Mouse (Mus musculus): ENCODE results near the gene Abcc5. TPM values are rescaled to one million over a fixed set of nuclear protein-coding genes. Genes with fewer than 3 reads are reported as not detected.

Abcc5 gene
- polyA plus RNA-seq, 1 experiment from 2014 or later, result 55.5 TPM

GRCm38 (mm10) chr16:20422938-20423730 lies 3.1 kb downstream of the Abcc5 start:
- no peak for ATAC-seq (replicated peaks; ENCODE audit: insufficient number of reproducible peaks, insufficient read depth, low FRiP score, low read depth)
- no peak overlapping the region for H3K4me2 ChIP-seq
- H3K27me3 ChIP-seq, result no peaks in the 10 kb centered on the region
- peaks cover 20% of the 10 kb centered on the region for H3K4me1 ChIP-seq (replicated peaks)
- no peak overlapping the region for H3K27ac ChIP-seq
- 66% methylated on average over 6 of the region's 6 CpGs for WGBS
- no peak overlapping the region for H3K9ac ChIP-seq
- H3K9me3 ChIP-seq (replicated peaks), result no peaks in the 10 kb centered on the region
- H3K36me3 ChIP-seq, result peaks cover 28% of the 10 kb centered on the region
- H3K4me3 ChIP-seq, result no peak overlapping the region

- H3K36me3 ChIP-seq, result peaks cover 33% of the 10 kb centered on the region
- H3K27ac ChIP-seq, result no peak overlapping the region
- WGBS, result 78% methylated on average over 2 of the region's 2 CpGs
- H3K4me1 ChIP-seq (replicated peaks), result peaks cover 6% of the 10 kb centered on the region; the same call in 1 of the 2 replicates
- no peaks in the 10 kb centered on the region for H3K9me3 ChIP-seq (replicated peaks)
- ATAC-seq (replicated peaks; ENCODE audit: insufficient number of reproducible peaks, insufficient read depth, low FRiP score, low read depth), result no peak
- no peak overlapping the region for H3K4me2 ChIP-seq
- H3K27me3 ChIP-seq, result no peaks in the 10 kb centered on the region
- no peak overlapping the region for H3K4me3 ChIP-seq
- no peak overlapping the region for H3K9ac ChIP-seq
Measured at GRCm38 (mm10) chr16:20418054-20418453, 8.1 kb downstream of the Abcc5 start.

GRCm38 (mm10) chr16:20416262-20416661 lies 9.9 kb downstream of the Abcc5 start:
- no peak overlapping the region for H3K9ac ChIP-seq
- WGBS, result 88% methylated on average over 2 of the region's 2 CpGs
- H3K4me3 ChIP-seq, result no peak overlapping the region
- H3K27me3 ChIP-seq, result no peaks in the 10 kb centered on the region
- no peaks in the 10 kb centered on the region for H3K9me3 ChIP-seq (replicated peaks)
- no peak overlapping the region for H3K4me2 ChIP-seq
- H3K36me3 ChIP-seq, result peaks cover 26% of the 10 kb centered on the region
- no peak for ATAC-seq (replicated peaks; ENCODE audit: insufficient number of reproducible peaks, insufficient read depth, low FRiP score, low read depth)
- peaks cover 5% of the 10 kb centered on the region; the same call in 1 of the 2 replicates for H3K4me1 ChIP-seq (replicated peaks)
- H3K27ac ChIP-seq, result no peak overlapping the region

- no peak overlapping the region for H3K4me2 ChIP-seq
- H3K27ac ChIP-seq, result no peak overlapping the region
- H3K9ac ChIP-seq, result no peak overlapping the region
- peaks cover 5% of the 10 kb centered on the region; the same call in 1 of the 2 replicates for H3K4me1 ChIP-seq (replicated peaks)
- peaks cover 21% of the 10 kb centered on the region; the same call in 1 of the 2 replicates for H3K36me3 ChIP-seq
- H3K9me3 ChIP-seq (replicated peaks), result no peaks in the 10 kb centered on the region
- no peak for ATAC-seq (replicated peaks; ENCODE audit: insufficient number of reproducible peaks, insufficient read depth, low FRiP score, low read depth)
- 72% methylated on average over 6 of the region's 6 CpGs for WGBS
- H3K4me3 ChIP-seq, result no peak overlapping the region
- no peaks in the 10 kb centered on the region for H3K27me3 ChIP-seq
Measured at GRCm38 (mm10) chr16:20415804-20416203, 10.4 kb downstream of the Abcc5 start.

- ATAC-seq (replicated peaks; ENCODE audit: insufficient number of reproducible peaks, insufficient read depth, low FRiP score, low read depth), result no peak
- Histone ChIP-seq H3K27ac (no peak overlapping the region), H3K36me3 (peaks cover 18% of the 10 kb centered on the region; the same call in 1 of the 2 replicates), H3K9me3 (replicated peaks) (no peaks in the 10 kb centered on the region), H3K9ac (no peak overlapping the region), H3K4me1 (replicated peaks) (peaks cover 5% of the 10 kb centered on the region; the same call in 1 of the 2 replicates), H3K27me3 (no peaks in the 10 kb centered on the region), H3K4me3 (no peak overlapping the region), H3K4me2 (no peak overlapping the region)
- 58% methylated on average over 2 of the region's 2 CpGs for WGBS
Measured at GRCm38 (mm10) chr16:20415211-20415610, 11.0 kb downstream of the Abcc5 start.

- H3K27me3 ChIP-seq, result no peaks in the 10 kb centered on the region
- H3K4me1 ChIP-seq (replicated peaks), result peaks cover 5% of the 10 kb centered on the region; the same call in 1 of the 2 replicates
- H3K4me2 ChIP-seq, result no peak overlapping the region
- H3K9me3 ChIP-seq (replicated peaks), result no peaks in the 10 kb centered on the region
- no peak overlapping the region for H3K4me3 ChIP-seq
- H3K36me3 ChIP-seq, result peaks cover 9% of the 10 kb centered on the region; the same call in 1 of the 2 replicates
- no peak overlapping the region for H3K9ac ChIP-seq
- no peak for ATAC-seq (replicated peaks; ENCODE audit: insufficient number of reproducible peaks, insufficient read depth, low FRiP score, low read depth)
- 63% methylated on average over 2 of the region's 2 CpGs for WGBS
- H3K27ac ChIP-seq, result no peak overlapping the region
Measured at GRCm38 (mm10) chr16:20413870-20414331, 12.3 kb downstream of the Abcc5 start.

- no peaks in the 10 kb centered on the region for H3K27me3 ChIP-seq
- H3K9ac ChIP-seq, result no peak overlapping the region
- H3K4me1 ChIP-seq (replicated peaks), result peaks cover 5% of the 10 kb centered on the region; the same call in 1 of the 2 replicates
- H3K36me3 ChIP-seq, result peaks cover 5% of the 10 kb centered on the region; the same call in 1 of the 2 replicates
- no peak for ATAC-seq (replicated peaks; ENCODE audit: insufficient number of reproducible peaks, insufficient read depth, low FRiP score, low read depth)
- H3K9me3 ChIP-seq (replicated peaks), result no peaks in the 10 kb centered on the region
- WGBS, result 78% methylated on average over 8 of the region's 8 CpGs
- H3K27ac ChIP-seq, result no peak overlapping the region
- no peak overlapping the region for H3K4me3 ChIP-seq
- no peak overlapping the region for H3K4me2 ChIP-seq
Measured at GRCm38 (mm10) chr16:20411958-20412570, 14.1 kb downstream of the Abcc5 start.

GRCm38 (mm10) chr16:20405335-20405734 lies 20.9 kb downstream of the Abcc5 start:
- Histone ChIP-seq H3K27ac (no peak overlapping the region), H3K4me2 (no peak overlapping the region), H3K27me3 (no peaks in the 10 kb centered on the region), H3K9ac (no peak overlapping the region), H3K36me3 (peaks cover 27% of the 10 kb centered on the region; the same call in 1 of the 2 replicates), H3K9me3 (replicated peaks) (no peaks in the 10 kb centered on the region), H3K4me3 (no peak overlapping the region), H3K4me1 (replicated peaks) (no peaks in the 10 kb centered on the region)
- ATAC-seq (replicated peaks; ENCODE audit: insufficient number of reproducible peaks, insufficient read depth, low FRiP score, low read depth), result no peak
- WGBS, result 85% methylated on average over 4 of the region's 4 CpGs

- Histone ChIP-seq H3K4me3 (no peak overlapping the region), H3K9ac (no peak overlapping the region), H3K36me3 (peaks cover 45% of the 10 kb centered on the region), H3K4me2 (no peak overlapping the region), H3K4me1 (replicated peaks) (no peaks in the 10 kb centered on the region), H3K9me3 (replicated peaks) (no peaks in the 10 kb centered on the region), H3K27ac (no peak overlapping the region), H3K27me3 (no peaks in the 10 kb centered on the region)
- 87% methylated on average over 2 of the region's 2 CpGs for WGBS
- ATAC-seq (replicated peaks; ENCODE audit: insufficient number of reproducible peaks, insufficient read depth, low FRiP score, low read depth), result no peak
Measured at GRCm38 (mm10) chr16:20403327-20403726, 22.9 kb downstream of the Abcc5 start.

GRCm38 (mm10) chr16:20401592-20401991 lies 24.6 kb downstream of the Abcc5 start:
- no peak for ATAC-seq (replicated peaks; ENCODE audit: insufficient number of reproducible peaks, insufficient read depth, low FRiP score, low read depth)
- no peaks in the 10 kb centered on the region for H3K9me3 ChIP-seq (replicated peaks)
- WGBS, result 76% methylated on average over 3 of the region's 3 CpGs
- H3K27ac ChIP-seq, result no peak overlapping the region
- no peaks in the 10 kb centered on the region for H3K4me1 ChIP-seq (replicated peaks)
- no peak overlapping the region for H3K9ac ChIP-seq
- no peak overlapping the region for H3K4me2 ChIP-seq
- H3K27me3 ChIP-seq, result no peaks in the 10 kb centered on the region
- H3K36me3 ChIP-seq, result peaks cover 53% of the 10 kb centered on the region
- H3K4me3 ChIP-seq, result no peak overlapping the region

GRCm38 (mm10) chr16:20400707-20401591 lies 25.2 kb downstream of the Abcc5 start:
- Histone ChIP-seq H3K27ac (no peak overlapping the region), H3K4me2 (no peak overlapping the region), H3K27me3 (no peaks in the 10 kb centered on the region), H3K9me3 (replicated peaks) (no peaks in the 10 kb centered on the region), H3K9ac (no peak overlapping the region), H3K4me3 (no peak overlapping the region), H3K36me3 (peaks cover 56% of the 10 kb centered on the region), H3K4me1 (replicated peaks) (no peaks in the 10 kb centered on the region)
- ATAC-seq (replicated peaks; ENCODE audit: insufficient number of reproducible peaks, insufficient read depth, low FRiP score, low read depth), result no peak
- WGBS, result 91% methylated on average over 12 of the region's 12 CpGs

All from heart, embryonic 15.5 days (tissue).